Mouse (Mus musculus): ENCODE measurements around the gene Elf2.

Elf2 gene

GRCm38 (mm10) chr3:51225226-51225750 lies 115.2 kb downstream of the Elf2 start:
- no peak for TF ChIP-seq GATA4 (IDR thresholded peaks at IDR 0.05; ENCODE audit: insufficient replicate concordance, low read length)

GRCm38 (mm10) chr3:51224363-51225225 lies 115.9 kb downstream of the Elf2 start, which contains the start of gene Noct:
Gene Noct, plus strand, starts transcription at chr3:51224447.
- peak; percentile 95; the same call in 1 of the 2 replicates for TF ChIP-seq GATA4 (IDR thresholded peaks at IDR 0.05; ENCODE audit: insufficient replicate concordance, low read length)

- TF ChIP-seq GATA4 (IDR thresholded peaks at IDR 0.05; ENCODE audit: insufficient replicate concordance, low read length), result no peak
Measured at GRCm38 (mm10) chr3:51223556-51223955, 116.9 kb downstream of the Elf2 start.

- TF ChIP-seq GATA4 (IDR thresholded peaks at IDR 0.05; ENCODE audit: insufficient replicate concordance, low read length), result no peak
Measured at GRCm38 (mm10) chr3:51222834-51223460, 117.5 kb downstream of the Elf2 start.

- no peak for TF ChIP-seq GATA4 (IDR thresholded peaks at IDR 0.05; ENCODE audit: insufficient replicate concordance, low read length)
Measured at GRCm38 (mm10) chr3:51222302-51222701, 118.2 kb downstream of the Elf2 start.

- TF ChIP-seq GATA4 (IDR thresholded peaks at IDR 0.05; ENCODE audit: insufficient replicate concordance, low read length), result no peak
Measured at GRCm38 (mm10) chr3:51221847-51222246, 118.6 kb downstream of the Elf2 start.

- no peak for TF ChIP-seq GATA4 (IDR thresholded peaks at IDR 0.05; ENCODE audit: insufficient replicate concordance, low read length)
Measured at GRCm38 (mm10) chr3:51220846-51221245, 119.6 kb downstream of the Elf2 start.

GRCm38 (mm10) chr3:51219213-51219612 lies 121.2 kb downstream of the Elf2 start:
- no peak for TF ChIP-seq GATA4 (IDR thresholded peaks at IDR 0.05; ENCODE audit: insufficient replicate concordance, low read length)

GRCm38 (mm10) chr3:51215681-51216080 lies 124.8 kb downstream of the Elf2 start:
- TF ChIP-seq GATA4 (IDR thresholded peaks at IDR 0.05; ENCODE audit: insufficient replicate concordance, low read length), result no peak

GRCm38 (mm10) chr3:51213111-51213510 lies 127.4 kb downstream of the Elf2 start:
- TF ChIP-seq GATA4 (IDR thresholded peaks at IDR 0.05; ENCODE audit: insufficient replicate concordance, low read length), result no peak

GRCm38 (mm10) chr3:51210485-51210884 lies 130.0 kb downstream of the Elf2 start:
- no peak for TF ChIP-seq GATA4 (IDR thresholded peaks at IDR 0.05; ENCODE audit: insufficient replicate concordance, low read length)

GRCm38 (mm10) chr3:51209503-51210314 lies 130.8 kb downstream of the Elf2 start:
- TF ChIP-seq GATA4 (IDR thresholded peaks at IDR 0.05; ENCODE audit: insufficient replicate concordance, low read length), result no peak

- TF ChIP-seq GATA4 (IDR thresholded peaks at IDR 0.05; ENCODE audit: insufficient replicate concordance, low read length), result no peak
Measured at GRCm38 (mm10) chr3:51208633-51209032, 131.8 kb downstream of the Elf2 start.

GRCm38 (mm10) chr3:51206521-51206920 lies 133.9 kb downstream of the Elf2 start:
- TF ChIP-seq GATA4 (IDR thresholded peaks at IDR 0.05; ENCODE audit: insufficient replicate concordance, low read length), result no peak

GRCm38 (mm10) chr3:51204897-51205296 lies 135.6 kb downstream of the Elf2 start:
- no peak for TF ChIP-seq GATA4 (IDR thresholded peaks at IDR 0.05; ENCODE audit: insufficient replicate concordance, low read length)
